In the genomic region with DNA sequence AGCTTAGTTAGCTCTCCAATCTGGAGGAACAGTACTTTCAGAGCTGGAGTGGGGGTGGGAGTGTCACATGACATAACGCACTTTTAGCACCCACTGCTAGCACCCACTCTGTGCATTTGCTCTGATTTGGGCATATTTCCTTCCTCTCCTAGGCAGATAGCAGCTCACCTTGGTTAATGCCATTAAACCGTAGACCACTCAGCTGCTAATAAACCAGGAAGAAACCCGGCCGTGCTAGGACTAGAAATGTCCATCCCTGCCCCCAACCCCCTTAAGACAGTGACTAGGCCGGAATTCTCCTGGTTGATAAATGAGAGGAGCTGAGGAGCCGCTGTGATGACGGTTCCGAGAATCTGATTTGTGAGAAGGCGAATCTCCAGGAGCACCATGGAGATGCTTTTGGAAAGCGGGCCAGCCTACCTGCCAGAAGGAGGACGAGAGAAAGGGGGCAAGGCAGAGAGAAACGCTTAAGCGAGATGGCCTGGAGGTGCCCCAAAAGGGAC, we compare ENCODE assay signal across 7 mouse cellular contexts. TPM values are rescaled to one million over a fixed set of nuclear protein-coding genes. Genes with fewer than 3 reads are reported as not detected.
DNase-seq lines count a peak whose midpoint lies in the region; ATAC-seq and TF ChIP-seq lines count a peak whose summit lies in the region.

A gene (plus strand): TSS at position 70 of the 503 bp plus-strand sequence.

- peak within 1 kb of the TSS; percentile 65 for H3K9ac ChIP-seq in ES-Bruce4 (ENCODE audit: low read depth, poor library complexity, severe bottlenecking)
- H3K9ac ChIP-seq in forebrain, embryonic 14.5 days (ENCODE audit: low read length): peak within 1 kb of the TSS; percentile 95
- H3K9ac ChIP-seq in midbrain, embryonic 14.5 days (replicated peaks; ENCODE audit: low read length): peak within 1 kb of the TSS; percentile 94

- no peaks in the 10 kb centered on the region for H3K9me3 ChIP-seq in ES-Bruce4 (replicated peaks; ENCODE audit: control insufficient read depth, insufficient read depth, low read length, poor library complexity, severe bottlenecking)
- no peaks in the 10 kb centered on the region for H3K9me3 ChIP-seq in forebrain, embryonic 14.5 days (replicated peaks; ENCODE audit: control insufficient read depth, low read length)
- H3K9me3 ChIP-seq in midbrain, embryonic 14.5 days (ENCODE audit: control insufficient read depth, low read length): no peaks in the 10 kb centered on the region

- TF ChIP-seq POLR2A in ES-Bruce4 (IDR thresholded peaks at IDR 0.05; ENCODE audit: insufficient read depth, low read length): no peak

- ATAC-seq in forebrain, embryonic 14.5 days: peak; percentile 33; the same call in 1 of the 2 replicates
- ATAC-seq in midbrain, embryonic 14.5 days (ENCODE audit: low FRiP score, low TSS enrichment): peak; percentile 12; the same call in 1 of the 2 replicates
- no peak for ATAC-seq in inflammation-experienced regulatory T-cells, adult 6 months

- no peaks in the 10 kb centered on the region for H3K36me3 ChIP-seq in ES-Bruce4 (ENCODE audit: control insufficient read depth, insufficient read depth, low read length, poor library complexity, severe bottlenecking)
- H3K36me3 ChIP-seq in forebrain, embryonic 14.5 days (ENCODE audit: control insufficient read depth, insufficient read depth, low read length): no peaks in the 10 kb centered on the region
- H3K36me3 ChIP-seq in midbrain, embryonic 14.5 days (ENCODE audit: control insufficient read depth, insufficient read depth, low read length): no peaks in the 10 kb centered on the region

- WGBS in forebrain, embryonic 14.5 days: 10% methylated on average over 13 of the region's 13 CpGs
- 4% methylated on average over 13 of the region's 13 CpGs for WGBS in midbrain, embryonic 14.5 days

- H3K4me3 ChIP-seq in ES-Bruce4 (ENCODE audit: low read depth, low read length): peak within 1 kb of the TSS; percentile 62
- peak within 1 kb of the TSS; percentile 75 for H3K4me3 ChIP-seq in forebrain, embryonic 14.5 days (ENCODE audit: low read depth, low read length)
- H3K4me3 ChIP-seq in midbrain, embryonic 14.5 days (replicated peaks; ENCODE audit: low read depth, low read length): peak within 1 kb of the TSS; percentile 68

- no peak for TF ChIP-seq EP300 in ES-Bruce4 (IDR thresholded peaks at IDR 0.05; ENCODE audit: insufficient read depth, low read depth, low read length)

- H3K4me1 ChIP-seq in ES-Bruce4 (ENCODE audit: control insufficient read depth, insufficient read depth, low read length): no peaks in the 10 kb centered on the region
- peaks cover 3% of the 10 kb centered on the region; the same call in 1 of the 2 replicates for H3K4me1 ChIP-seq in forebrain, embryonic 14.5 days (ENCODE audit: control insufficient read depth, insufficient read depth, low read length)
- H3K4me1 ChIP-seq in midbrain, embryonic 14.5 days (ENCODE audit: control insufficient read depth, insufficient read depth, low read length): peaks cover 33% of the 10 kb centered on the region

- peak; percentile 95 for DNase-seq in brain, adult 2 months (ENCODE audit: low read depth, low spot score)
- DNase-seq in forebrain, embryonic 14.5 days (ENCODE audit: low spot score): peak; percentile 69
- DNase-seq in layer of hippocampus, postnatal 25 days (ENCODE audit: extremely low spot score in 1 of 2, low spot score in 1 of 2): peak in 1 of 2 experiments; percentile 59
- DNase-seq in midbrain, embryonic 14.5 days: peak; percentile 76
- no peak for DNase-seq in yolk sac, embryonic 10.5 days (ENCODE audit: low spot score)

- H3K4me2 ChIP-seq in forebrain, embryonic 14.5 days (ENCODE audit: low read length): peak within 1 kb of the TSS; percentile 77
- peak within 1 kb of the TSS; percentile 63 for H3K4me2 ChIP-seq in midbrain, embryonic 14.5 days (ENCODE audit: low read length)

- H3K27me3 ChIP-seq in ES-Bruce4 (ENCODE audit: control insufficient read depth, insufficient read depth, low read length, poor library complexity, severe bottlenecking): peaks cover 3% of the 10 kb centered on the region; the same call in 1 of the 2 replicates
- H3K27me3 ChIP-seq in forebrain, embryonic 14.5 days (replicated peaks; ENCODE audit: control insufficient read depth, insufficient read depth, low read length): no peaks in the 10 kb centered on the region
- H3K27me3 ChIP-seq in midbrain, embryonic 14.5 days (ENCODE audit: control insufficient read depth, insufficient read depth, low read length): no peaks in the 10 kb centered on the region

- TF ChIP-seq CTCF in ES-Bruce4 (IDR thresholded peaks at IDR 0.05; ENCODE audit: low read depth, low read length): no peak

- no peak within 1 kb of the TSS for H3K27ac ChIP-seq in ES-Bruce4 (ENCODE audit: insufficient read depth, low read length)
- H3K27ac ChIP-seq in forebrain, embryonic 14.5 days (ENCODE audit: low read depth, low read length): peak within 1 kb of the TSS; percentile 90
- peak within 1 kb of the TSS; percentile 96 for H3K27ac ChIP-seq in midbrain, embryonic 14.5 days (replicated peaks; ENCODE audit: low read depth, low read length)

RNA-seq across cellular contexts. Expression of the gene that starts here (rescaled TPM):
- polyA plus RNA-seq in ES-Bruce4 (2011; ENCODE audit: insufficient read depth, insufficient read length, low read depth, missing spikeins): 13.5 and 13.7 TPM in 2 replicates
- polyA plus RNA-seq in forebrain, embryonic 14.5 days (2014; fragmentation: Nextera tagmentation; extraction: Ambion mirVana): 25.0 and 31.9 TPM in 2 replicates
- total RNA-seq in layer of hippocampus, postnatal 25 days (2021): 100 to 1,000 TPM; 615 to 659 TPM
- 37.6 and 43.0 TPM in 2 replicates for polyA plus RNA-seq in midbrain, embryonic 14.5 days (2014; fragmentation: Nextera tagmentation; extraction: Ambion mirVana)
- under 1 TPM in 2 of 3 experiments, not detected in 1; 0.17 to 0.20 TPM for polyA plus RNA-seq in inflammation-experienced regulatory T-cells, adult 6 months (2017; shearing (Covaris generic))

Comparison
In these comparisons a context has a peak if more than half of its experiments do, and no peak if none do; other contexts are left out.
1. RNA of the gene that starts here (polyA plus RNA-seq): 37.6 to 43.0 TPM in midbrain, embryonic 14.5 days, 25.0 to 31.9 TPM in forebrain, embryonic 14.5 days and 13.5 to 13.7 TPM in ES-Bruce4; 0.17 to 0.20 TPM in inflammation-experienced regulatory T-cells, adult 6 months; every median in the first group is over 10 times any median in the second.
2. Peak in every context shown above with its lines, with median percentiles within 50 percentile points of each other: H3K4me3 ChIP-seq and H3K9ac ChIP-seq.